Mouse (Mus musculus) liver, embryonic 14.5 days (tissue): ENCODE results near the gene Srxn1. TPM values are rescaled to one million over a fixed set of nuclear protein-coding genes. Genes with fewer than 3 reads are reported as not detected.

ENCODE experiments used
- ATAC-seq: fragments of 200-750 bp; cut with Nextera tagmentation; 2 replicates; pipeline ENCODE4 v1.8.0; 2017; ENCODE audit warnings: moderate number of reproducible peaks, mild to moderate bottlenecking, moderate library complexity; ENCODE audit not compliant: insufficient read depth
- DNase-seq, 3 experiments: peaks; one replicate each; pipeline ENCODE4 v3.0.0-alpha.2; 2012 to 2013; ENCODE audit warnings: low read depth in 3 of 3, low spot score in 3 of 3
- H3K27ac ChIP-seq: fragments of 300-500 bp; sonication (generic); 2 replicates; pipeline ENCODE4 v1.5.1; 2014; ENCODE audit warnings: moderate library complexity, mild to moderate bottlenecking, control low read depth, inconsistent platforms
- H3K27me3 ChIP-seq: fragments of 300-500 bp; sonication (generic); 2 replicates; pipeline ENCODE4 v1.6.1; 2014; ENCODE audit warnings: mild to moderate bottlenecking, low read length, moderate library complexity; ENCODE audit not compliant: control insufficient read depth, insufficient read depth
- H3K36me3 ChIP-seq: fragments of 300-500 bp; sonication (generic); replicated peaks from 2 replicates; pipeline ENCODE4 v1.6.1; 2014; ENCODE audit warnings: low read depth; ENCODE audit not compliant: control insufficient read depth, insufficient read depth
- H3K4me1 ChIP-seq, 2 experiments: fragments of 200-500 bp in 1 of 2; fragments of 300-500 bp in 1 of 2; sonication (generic) in 1 of 2; replicated peaks; 2 replicates each; pipeline ENCODE4 v1.6.1; 2012 to 2014; ENCODE audit warnings: antibody characterized with exemption in 1 of 2, inconsistent platforms in 1 of 2, low read length in 1 of 2; ENCODE audit not compliant: control insufficient read depth in 2 of 2, insufficient read depth in 2 of 2
- H3K4me2 ChIP-seq: fragments of 300-500 bp; sonication (generic); 2 replicates; pipeline ENCODE4 v1.6.1; 2014; ENCODE audit warnings: low read depth, mild to moderate bottlenecking, control low read depth, moderate library complexity
- H3K4me3 ChIP-seq, 2 experiments: fragments of 200-500 bp in 1 of 2; fragments of 300-500 bp in 1 of 2; sonication (generic) in 1 of 2; 2 replicates each; pipeline ENCODE4 v1.5.1; 2012 to 2014; ENCODE audit warnings: low read depth in 2 of 2, low read length in 2 of 2, mild to moderate bottlenecking in 2 of 2, control low read depth in 1 of 2, inconsistent platforms in 1 of 2, moderate library complexity in 1 of 2; ENCODE audit not compliant: insufficient read depth in 1 of 2
- H3K9ac ChIP-seq: fragments of 300-500 bp; sonication (generic); replicated peaks from 2 replicates; pipeline ENCODE4 v1.6.1; 2014; ENCODE audit warnings: mild to moderate bottlenecking, control low read depth, moderate library complexity
- H3K9me3 ChIP-seq: fragments of 300-500 bp; sonication (generic); 2 replicates; pipeline ENCODE4 v1.6.1; 2016; ENCODE audit warnings: low read length, mixed read lengths; ENCODE audit not compliant: control insufficient read depth
- CTCF ChIP-seq: IDR thresholded peaks from 2 replicates; pipeline ENCODE4 v1.5.1; 2016; ENCODE audit warnings: antibody characterized with exemption, low read depth, control low read depth
- EP300 ChIP-seq: IDR thresholded peaks from 2 replicates; pipeline ENCODE4 v1.6.1; 2016; ENCODE audit warnings: antibody characterized with exemption, low read depth
- WGBS: fragments of 180-500 bp; shearing (Covaris S2); extraction: QIAGEN DNeasy Blood & Tissue Kit; methylation state at CpG from one replicate; pipeline ENCODE4 v1.1.7; 2014; ENCODE audit not compliant: insufficient replicate concordance; 5-methylcytosine and 5-hydroxymethylcytosine counted together
- polyA plus RNA-seq, 2 experiments: library from polyadenylated mRNA; depleted of rRNA in 1 of 2; stranded (reverse) in 1 of 2; unstranded in 1 of 2; fragments of >200 nt; fragmentation: Nextera tagmentation in 1 of 2; extraction: Ambion mirVana in 1 of 2; gene quantifications; 2 replicates each; pipeline versions ENCODE4 v1.2.1 to v1.2.3; 2012 to 2014

The Srxn1 gene
- polyA plus RNA-seq, 2 experiments = 10.6 to 13.3 TPM

DNA sequence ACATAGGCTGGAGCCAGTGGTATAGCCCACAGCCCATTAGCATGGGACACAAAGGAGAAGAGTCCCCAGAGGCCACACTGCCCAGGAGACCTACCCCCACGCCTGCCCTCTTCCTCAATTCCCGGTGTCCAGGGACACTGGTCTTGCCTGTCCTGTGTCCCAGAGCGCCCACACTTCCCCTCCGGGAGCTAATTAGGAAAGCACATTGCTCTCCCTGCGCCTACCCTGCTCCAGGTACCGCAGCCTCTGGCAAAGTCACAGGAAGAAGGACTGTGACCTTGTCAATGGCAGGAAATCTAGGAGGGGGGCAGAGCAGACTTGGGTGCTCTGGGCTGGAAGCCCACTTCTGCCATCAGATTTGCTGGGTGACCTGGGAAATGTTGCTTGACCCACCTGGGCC, 45.1 kb downstream of the Srxn1 start:
- no peak overlapping the region for H3K9ac ChIP-seq
- 44% methylated on average over 6 of the region's 6 CpGs for WGBS
- no peak for DNase-seq
- no peak overlapping the region for H3K4me2 ChIP-seq
- H3K4me1 ChIP-seq = no peaks in the 10 kb centered on the region
- no peaks in the 10 kb centered on the region for H3K36me3 ChIP-seq
- H3K27ac ChIP-seq = no peak overlapping the region
- H3K9me3 ChIP-seq = no peaks in the 10 kb centered on the region
- no peaks in the 10 kb centered on the region; the same call in 1 of the 2 replicates for H3K27me3 ChIP-seq
- no peak for ATAC-seq
- no peak overlapping the region for H3K4me3 ChIP-seq
- no peak for TF ChIP-seq EP300
- TF ChIP-seq CTCF = no peak

DNA sequence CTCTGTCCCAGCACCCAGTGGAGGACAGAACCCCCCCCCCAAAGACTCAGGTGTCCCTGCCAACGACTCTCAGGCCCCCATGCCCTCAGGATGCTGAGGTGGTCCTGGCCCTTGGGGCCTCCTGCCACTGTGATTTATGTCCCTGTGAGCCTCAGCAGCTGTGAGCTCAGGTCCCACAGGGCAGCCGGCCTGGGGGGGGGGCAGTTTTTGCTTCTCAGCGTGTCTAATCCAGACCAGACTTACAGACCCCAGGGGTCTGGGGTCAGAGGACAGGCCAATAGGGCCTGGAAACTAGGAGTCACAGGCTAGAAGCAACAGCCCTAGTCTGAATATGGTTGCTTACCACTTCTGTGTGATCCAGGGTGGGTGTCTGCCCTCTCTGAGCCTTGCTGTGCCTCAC, 48.0 kb downstream of the Srxn1 start:
- Histone ChIP-seq H3K4me1 (no peaks in the 10 kb centered on the region), H3K27ac (no peak overlapping the region), H3K9me3 (no peaks in the 10 kb centered on the region), H3K4me3 (no peak overlapping the region), H3K36me3 (no peaks in the 10 kb centered on the region), H3K9ac (no peak overlapping the region), H3K4me2 (no peak overlapping the region), H3K27me3 (no peaks in the 10 kb centered on the region)
- WGBS = 23% methylated on average over 3 of the region's 3 CpGs
- no peak for DNase-seq
- no peak for TF ChIP-seq EP300
- no peak for TF ChIP-seq CTCF
- ATAC-seq = no peak

DNA sequence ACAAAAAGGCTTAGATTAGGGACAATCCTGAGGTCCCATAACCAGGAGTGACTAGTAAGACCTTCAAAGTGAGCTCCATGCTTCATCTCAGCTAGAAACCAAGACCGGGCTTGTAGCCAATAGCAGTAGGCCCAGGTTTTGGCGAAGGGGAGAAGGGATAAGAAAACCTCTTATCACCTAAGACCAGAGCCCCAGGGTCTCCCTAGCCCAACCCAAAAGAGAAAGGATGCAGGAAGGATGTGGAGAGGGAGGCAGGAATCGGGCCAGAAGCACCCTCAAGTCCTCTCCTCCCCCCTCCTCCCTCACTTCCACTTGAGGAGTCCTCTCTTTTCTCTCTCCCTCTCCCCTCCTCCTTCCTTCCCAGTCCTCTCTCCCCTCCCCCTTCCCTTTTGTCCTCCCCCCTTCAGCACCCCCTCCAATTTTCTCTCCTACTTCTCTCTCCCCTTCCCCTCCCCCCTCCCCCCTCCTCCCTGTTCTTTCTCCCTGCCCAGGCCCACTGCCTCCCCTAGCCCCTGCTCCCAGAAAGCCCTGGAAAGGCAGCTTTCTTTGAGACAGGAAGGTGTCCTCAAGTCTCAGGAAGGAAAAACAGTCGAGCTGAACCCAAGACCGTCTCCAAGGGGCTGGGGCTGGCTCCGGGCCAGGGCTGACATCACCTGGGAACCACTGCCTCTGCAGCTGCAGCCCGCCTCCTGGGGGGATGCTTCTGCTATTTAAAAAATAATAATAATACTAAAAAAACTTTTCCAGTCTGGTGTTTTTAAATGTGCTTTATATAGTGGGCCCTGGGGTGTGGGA, 50.3 kb downstream of the Srxn1 start:
- no peak for DNase-seq
- Histone ChIP-seq H3K4me1 (no peaks in the 10 kb centered on the region), H3K9ac (no peak overlapping the region), H3K9me3 (no peaks in the 10 kb centered on the region), H3K4me3 (no peak overlapping the region), H3K4me2 (no peak overlapping the region), H3K36me3 (no peaks in the 10 kb centered on the region), H3K27me3 (no peaks in the 10 kb centered on the region), H3K27ac (no peak overlapping the region)
- no peak for ATAC-seq
- WGBS = 18% methylated on average over 7 of the region's 7 CpGs
- TF ChIP-seq EP300 = no peak
- TF ChIP-seq CTCF = no peak

DNA sequence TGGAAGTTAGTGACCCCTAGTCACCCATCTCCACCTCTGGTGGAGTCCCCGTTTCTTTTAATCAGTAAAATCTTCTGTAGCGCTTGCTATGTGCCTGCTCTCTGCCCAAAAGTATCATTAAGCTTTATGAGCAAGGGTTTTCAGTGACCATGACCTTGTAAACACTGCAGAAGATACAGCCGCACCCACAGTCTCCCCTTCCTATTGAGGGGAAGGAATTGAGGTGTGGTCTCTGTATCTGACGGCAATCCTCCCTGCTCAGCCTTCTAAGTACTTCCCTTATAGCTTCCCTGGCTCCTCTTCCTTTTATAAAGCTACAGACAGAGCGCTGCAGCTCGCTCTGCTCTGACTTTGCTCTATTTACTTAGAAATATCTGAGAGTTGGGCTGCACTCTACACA, 51.2 kb downstream of the Srxn1 start:
- Histone ChIP-seq H3K4me1 (no peaks in the 10 kb centered on the region), H3K4me2 (no peak overlapping the region), H3K27ac (no peak overlapping the region), H3K36me3 (no peaks in the 10 kb centered on the region), H3K27me3 (no peaks in the 10 kb centered on the region), H3K9me3 (no peaks in the 10 kb centered on the region), H3K4me3 (no peak overlapping the region), H3K9ac (no peak overlapping the region)
- DNase-seq (no peak), ATAC-seq (no peak)
- TF ChIP-seq EP300 (no peak), CTCF (no peak)
- 46% methylated on average over 6 of the region's 6 CpGs for WGBS

DNA sequence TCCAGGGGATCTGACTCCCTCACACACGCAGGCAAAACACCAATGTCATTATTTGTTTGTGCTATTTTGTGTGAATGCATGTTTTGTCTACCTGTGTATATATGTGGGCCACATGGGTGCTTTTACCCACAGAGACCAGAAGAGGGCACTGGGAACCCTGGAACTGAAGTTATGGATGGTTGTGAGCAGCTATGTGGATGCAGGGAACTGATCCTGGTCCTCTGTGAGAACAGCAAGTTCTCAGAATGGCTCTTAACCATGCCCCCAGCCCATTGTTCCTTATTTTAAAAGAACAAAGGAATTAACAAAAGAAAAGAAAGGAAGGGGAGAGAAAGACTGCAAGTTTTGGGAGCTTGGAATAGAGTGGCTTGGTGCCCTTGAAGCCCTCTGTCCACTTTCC, 54.2 kb downstream of the Srxn1 start:
- H3K27me3 ChIP-seq = no peaks in the 10 kb centered on the region
- H3K36me3 ChIP-seq = no peaks in the 10 kb centered on the region
- no peak overlapping the region for H3K4me3 ChIP-seq
- no peak overlapping the region for H3K9ac ChIP-seq
- no peak overlapping the region for H3K27ac ChIP-seq
- 61% methylated on average over 1 of the region's 1 CpGs for WGBS
- DNase-seq (no peak), ATAC-seq (no peak)
- no peaks in the 10 kb centered on the region for H3K9me3 ChIP-seq
- H3K4me1 ChIP-seq = no peaks in the 10 kb centered on the region
- TF ChIP-seq EP300 = no peak
- no peak for TF ChIP-seq CTCF
- no peak overlapping the region for H3K4me2 ChIP-seq

Other genes with a start within 250 kb of the Srxn1 start
- 0.03 and 0.04 TPM in 2 replicates for gene Angpt4, start 194.3 kb upstream of the Srxn1 start, polyA plus RNA-seq (2012; rRNA removed)
- 0.06 and 0.11 TPM in 2 replicates for gene Angpt4, start 194.3 kb upstream of the Srxn1 start, polyA plus RNA-seq (2014; fragmentation: Nextera tagmentation; extraction: Ambion mirVana)
- gene Fam110a, start 125.3 kb upstream of the Srxn1 start, polyA plus RNA-seq (2012; rRNA removed) = 5.1 and 5.6 TPM in 2 replicates
- gene Fam110a, start 125.3 kb upstream of the Srxn1 start, polyA plus RNA-seq (2014; fragmentation: Nextera tagmentation; extraction: Ambion mirVana) = 6.8 and 8.1 TPM in 2 replicates
- 0.73 and 0.97 TPM in 2 replicates for gene Slc52a3, start 109.0 kb upstream of the Srxn1 start, polyA plus RNA-seq (2012; rRNA removed)
- 0.74 and 1.1 TPM in 2 replicates for gene Slc52a3, start 109.0 kb upstream of the Srxn1 start, polyA plus RNA-seq (2014; fragmentation: Nextera tagmentation; extraction: Ambion mirVana)
- gene Scrt2, start 24.0 kb upstream of the Srxn1 start, polyA plus RNA-seq (2012; rRNA removed) = 0.01 and 0.08 TPM in 2 replicates
- not detected in 2 replicates for gene Scrt2, start 24.0 kb upstream of the Srxn1 start, polyA plus RNA-seq (2014; fragmentation: Nextera tagmentation; extraction: Ambion mirVana)
- 0.11 and 0.17 TPM in 2 replicates for gene Tcf15, start 38.0 kb downstream of the Srxn1 start, polyA plus RNA-seq (2012; rRNA removed)
- not detected in 2 replicates for gene Tcf15, start 38.0 kb downstream of the Srxn1 start, polyA plus RNA-seq (2014; fragmentation: Nextera tagmentation; extraction: Ambion mirVana)
- 16.3 and 22.7 TPM in 2 replicates for gene Csnk2a1, start 121.3 kb downstream of the Srxn1 start, polyA plus RNA-seq (2012; rRNA removed)
- 43.2 and 44.8 TPM in 2 replicates for gene Csnk2a1, start 121.3 kb downstream of the Srxn1 start, polyA plus RNA-seq (2014; fragmentation: Nextera tagmentation; extraction: Ambion mirVana)
- gene Tbc1d20, start 188.3 kb downstream of the Srxn1 start, polyA plus RNA-seq (2012; rRNA removed) = 9.5 and 10.1 TPM in 2 replicates
- 5.3 and 5.7 TPM in 2 replicates for gene Tbc1d20, start 188.3 kb downstream of the Srxn1 start, polyA plus RNA-seq (2014; fragmentation: Nextera tagmentation; extraction: Ambion mirVana)
- 49.6 and 54.5 TPM in 2 replicates for gene Rbck1, start 227.1 kb downstream of the Srxn1 start, polyA plus RNA-seq (2012; rRNA removed)
- gene Rbck1, start 227.1 kb downstream of the Srxn1 start, polyA plus RNA-seq (2014; fragmentation: Nextera tagmentation; extraction: Ambion mirVana) = 34.3 and 38.8 TPM in 2 replicates
- 0.54 and 0.77 TPM in 2 replicates for gene Trib3, start 238.5 kb downstream of the Srxn1 start, polyA plus RNA-seq (2012; rRNA removed)
- 0.70 and 1.5 TPM in 2 replicates for gene Trib3, start 238.5 kb downstream of the Srxn1 start, polyA plus RNA-seq (2014; fragmentation: Nextera tagmentation; extraction: Ambion mirVana)